Mouse (Mus musculus) limb, embryonic 14.5 days (tissue): ENCODE measurements at regions not wholly inside any gene's neighbourhood (a gene's known extent, or its start where the extent isn't known, plus 50 kb on each side); places are given as distances from the start of the nearest gene placed in this dataset.

Source experiments
- ATAC-seq: fragments of 200-750 bp; cut with Nextera tagmentation; 2 replicates; pipeline ENCODE4 v1.8.0; 2017; ENCODE audit warnings: low read depth, moderate number of reproducible peaks, moderate TSS enrichment; ENCODE audit not compliant: low FRiP score
- DNase-seq: peaks from one replicate; pipeline ENCODE4 v3.0.0-alpha.2; 2015; ENCODE audit warnings: low spot score
- H3K27ac ChIP-seq: fragments of 300-500 bp; sonication (generic); replicated peaks from 2 replicates; pipeline ENCODE4 v1.5.1; 2014; ENCODE audit warnings: low read depth, mild to moderate bottlenecking, low read length, moderate library complexity, mixed read lengths
- H3K27me3 ChIP-seq: fragments of 300-500 bp; sonication (generic); 2 replicates; pipeline ENCODE4 v1.6.1; 2014; ENCODE audit warnings: low read length, mixed read lengths; ENCODE audit not compliant: control insufficient read depth, insufficient read depth
- H3K36me3 ChIP-seq: fragments of 300-500 bp; sonication (generic); 2 replicates; pipeline ENCODE4 v1.6.1; 2014; ENCODE audit warnings: mild to moderate bottlenecking, low read length, moderate library complexity, mixed read lengths; ENCODE audit not compliant: control insufficient read depth, insufficient read depth
- H3K4me1 ChIP-seq: fragments of 300-500 bp; sonication (generic); 2 replicates; pipeline ENCODE4 v1.6.1; 2014; ENCODE audit warnings: antibody characterized with exemption, low read length, mixed read lengths; ENCODE audit not compliant: control insufficient read depth, insufficient read depth
- H3K4me2 ChIP-seq: fragments of 300-500 bp; sonication (generic); replicated peaks from 2 replicates; pipeline ENCODE4 v1.6.1; 2014; ENCODE audit warnings: low read depth, mild to moderate bottlenecking, low read length, moderate library complexity; ENCODE audit not compliant: severe bottlenecking
- H3K4me3 ChIP-seq: fragments of 300-500 bp; sonication (generic); replicated peaks from 2 replicates; pipeline ENCODE4 v1.5.1; 2014; ENCODE audit warnings: low read length
- H3K9ac ChIP-seq: fragments of 300-500 bp; sonication (generic); 2 replicates; pipeline ENCODE4 v1.6.1; 2014; ENCODE audit warnings: mild to moderate bottlenecking, low read depth, low read length, moderate library complexity; ENCODE audit not compliant: severe bottlenecking
- H3K9me3 ChIP-seq: fragments of 300-500 bp; sonication (generic); 2 replicates; pipeline ENCODE4 v1.6.1; 2016; ENCODE audit warnings: low read length; ENCODE audit not compliant: control insufficient read depth
- POLR2A ChIP-seq: fragments of 200-500 bp; IDR thresholded peaks from 2 replicates; pipeline ENCODE4 v1.8.0; 2012; ENCODE audit warnings: inconsistent platforms, mild to moderate bottlenecking, moderate library complexity, borderline replicate concordance; ENCODE audit not compliant: insufficient read depth, insufficient read length; ENCODE audit errors: extremely low read depth
- WGBS: fragments of 180-500 bp; shearing (Covaris S2); extraction: QIAGEN DNeasy Blood & Tissue Kit; methylation state at CpG from one replicate; pipeline ENCODE4 v1.1.7; 2014; 5-methylcytosine and 5-hydroxymethylcytosine counted together

GRCm38 (mm10) chr16:85347621-85348020 is 174.1 kb upstream of the App start:
- Histone ChIP-seq H3K4me3 (no peak overlapping the region), H3K9me3 (no peaks in the 10 kb centered on the region), H3K36me3 (no peaks in the 10 kb centered on the region), H3K4me2 (no peak overlapping the region), H3K27ac (no peak overlapping the region), H3K9ac (no peak overlapping the region), H3K27me3 (no peaks in the 10 kb centered on the region), H3K4me1 (no peaks in the 10 kb centered on the region)
- ATAC-seq (no peak), DNase-seq (no peak)
- TF ChIP-seq POLR2A = no peak
- 85% methylated on average over 4 of the region's 4 CpGs for whole genome bisulfite sequencing

- Histone ChIP-seq H3K27ac (no peak overlapping the region), H3K27me3 (no peaks in the 10 kb centered on the region), H3K9me3 (no peaks in the 10 kb centered on the region), H3K4me1 (no peaks in the 10 kb centered on the region), H3K4me3 (no peak overlapping the region), H3K36me3 (no peaks in the 10 kb centered on the region), H3K9ac (no peak overlapping the region), H3K4me2 (no peak overlapping the region)
- 79% methylated on average over 4 of the region's 4 CpGs for WGBS
- DNase-seq = no peak
- no peak for TF ChIP-seq POLR2A
- no peak for ATAC-seq
Measured at GRCm38 (mm10) chr16:85336495-85337119, 163.0 kb upstream of the App start.

- no peak for ATAC-seq
- Histone ChIP-seq H3K4me2 (no peak overlapping the region), H3K27me3 (no peaks in the 10 kb centered on the region), H3K9me3 (no peaks in the 10 kb centered on the region), H3K4me3 (no peak overlapping the region), H3K36me3 (no peaks in the 10 kb centered on the region), H3K27ac (no peak overlapping the region), H3K9ac (no peak overlapping the region), H3K4me1 (no peaks in the 10 kb centered on the region)
- WGBS = 73% methylated on average over 3 of the region's 3 CpGs
- TF ChIP-seq POLR2A = no peak
- no peak for DNase-seq
Measured at GRCm38 (mm10) chr16:85333543-85333942, 160.0 kb upstream of the App start.

DNA sequence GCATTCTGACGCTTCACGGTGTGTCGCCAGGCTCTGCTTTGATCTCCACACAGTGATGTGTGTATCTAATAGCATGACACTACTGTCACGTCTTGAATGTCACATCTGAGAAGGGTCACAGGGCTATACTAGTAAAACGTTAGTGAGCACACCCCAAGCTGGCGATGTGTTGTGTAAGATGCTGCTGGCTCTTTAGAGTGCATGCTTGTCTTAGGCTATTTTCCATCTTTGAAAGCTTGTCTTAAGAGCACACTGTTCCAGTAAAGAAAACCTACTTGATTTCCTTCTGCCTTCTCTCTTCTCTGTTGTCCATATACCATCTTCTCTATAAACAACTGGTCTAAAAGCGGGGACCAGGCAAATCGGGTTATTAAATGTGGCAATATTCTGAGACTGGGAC is 138.5 kb upstream of the App start:
- WGBS = 77% methylated on average over 8 of the region's 8 CpGs
- Histone ChIP-seq H3K4me3 (no peak overlapping the region), H3K27me3 (no peaks in the 10 kb centered on the region), H3K27ac (no peak overlapping the region), H3K9ac (no peak overlapping the region), H3K4me2 (no peak overlapping the region), H3K36me3 (no peaks in the 10 kb centered on the region), H3K4me1 (no peaks in the 10 kb centered on the region), H3K9me3 (no peaks in the 10 kb centered on the region)
- DNase-seq (no peak), ATAC-seq (no peak)
- no peak for TF ChIP-seq POLR2A

- Histone ChIP-seq H3K4me3 (no peak overlapping the region), H3K27me3 (no peaks in the 10 kb centered on the region), H3K9ac (no peak overlapping the region), H3K36me3 (no peaks in the 10 kb centered on the region), H3K4me1 (no peaks in the 10 kb centered on the region), H3K4me2 (no peak overlapping the region), H3K9me3 (no peaks in the 10 kb centered on the region), H3K27ac (no peak overlapping the region)
- no peak for TF ChIP-seq POLR2A
- ATAC-seq (no peak), DNase-seq (no peak)
- WGBS = 65% methylated on average over 3 of the region's 3 CpGs
Measured at GRCm38 (mm10) chr16:85309493-85309892, 135.9 kb upstream of the App start.

- Histone ChIP-seq H3K4me1 (no peaks in the 10 kb centered on the region), H3K27me3 (no peaks in the 10 kb centered on the region), H3K27ac (no peak overlapping the region), H3K9me3 (no peaks in the 10 kb centered on the region), H3K9ac (no peak overlapping the region), H3K4me3 (no peak overlapping the region), H3K36me3 (no peaks in the 10 kb centered on the region), H3K4me2 (no peak overlapping the region)
- TF ChIP-seq POLR2A = no peak
- ATAC-seq (no peak), DNase-seq (no peak)
- WGBS = 82% methylated on average over 2 of the region's 2 CpGs
Measured at GRCm38 (mm10) chr16:85308429-85308828, 134.9 kb upstream of the App start.
